Mouse (Mus musculus) colon, adult 2 months (tissue): ENCODE results near the gene Zfp780b. TPM values are rescaled to one million over a fixed set of nuclear protein-coding genes. Genes with fewer than 3 reads are reported as not detected.

Source experiments
- polyA plus RNA-seq: library from polyadenylated mRNA; depleted of rRNA; stranded (reverse); fragments of >200 nt; gene quantifications from 2 replicates; pipeline ENCODE4 v1.2.3, GENCODE M21; 2012; rRNA removed

Gene Zfp780b
- polyA plus RNA-seq, result 0.44 and 0.61 TPM in 2 replicates

DNA sequence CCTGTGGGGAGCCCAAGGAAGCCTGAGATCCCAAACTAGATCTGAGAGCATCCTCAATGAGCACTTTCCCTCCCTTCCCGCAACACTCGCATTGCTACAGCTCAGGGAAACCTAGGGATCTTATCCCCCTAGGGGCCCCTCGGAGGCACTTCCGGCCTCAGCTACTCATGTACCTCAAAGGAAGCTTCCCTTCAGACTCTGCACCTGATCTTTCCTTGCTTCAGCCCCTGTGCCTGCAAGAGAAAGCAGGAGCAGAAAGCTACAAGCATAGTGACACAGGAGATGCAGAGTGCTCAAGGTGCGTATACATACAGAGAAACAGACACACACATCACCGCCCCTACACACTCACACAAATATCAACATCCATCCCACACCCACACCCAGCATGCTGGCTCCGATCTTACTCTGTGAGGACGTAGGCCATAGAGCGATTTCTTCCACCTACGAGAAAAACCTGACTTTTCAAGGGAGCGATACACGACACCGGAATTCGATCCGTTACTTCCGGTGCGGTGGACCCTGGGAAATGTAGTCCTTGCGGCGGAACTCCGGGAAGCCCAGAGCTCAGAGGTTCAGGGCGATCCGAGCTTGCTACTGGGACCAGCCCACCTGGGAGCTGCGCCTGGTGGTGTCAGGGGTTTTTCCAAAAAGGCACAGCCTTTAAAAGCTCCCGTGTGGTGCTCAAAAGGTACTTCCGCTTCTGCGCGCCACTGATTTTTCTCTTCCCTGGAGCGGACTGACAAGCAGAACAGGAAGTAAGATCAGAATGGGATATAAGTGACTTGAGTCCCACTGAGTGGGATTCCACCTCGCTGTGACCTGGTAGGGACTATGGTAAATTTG, at the start of gene Zfp780b:
TSS of gene Zfp780b (minus strand) at position 489 of the 846 bp plus-strand sequence.

GRCm38 (mm10) chr7:28013549-28014444, 34.8 kb upstream of the Zfp780b start, which contains the start of gene Zfp850:
Gene Zfp850 (minus strand): TSS chr7:28014115.

GRCm38 (mm10) chr7:27928818-27929695, 49.9 kb downstream of the Zfp780b start, which contains the start of gene Zfp974:
Gene Zfp974 (minus strand): TSS chr7:27929460.

Other genes starting within 250 kb of the Zfp780b start
- 0.73 and 1.0 TPM in 2 replicates for gene Zfp60, start 247.8 kb downstream of the Zfp780b start, polyA plus RNA-seq
- 0.21 and 0.61 TPM in 2 replicates for gene Zfp626, start 172.0 kb downstream of the Zfp780b start, polyA plus RNA-seq
- 0.39 and 0.42 TPM in 2 replicates for gene Zfp59, start 140.6 kb downstream of the Zfp780b start, polyA plus RNA-seq
- gene Zfp607a, start 121.6 kb downstream of the Zfp780b start, polyA plus RNA-seq, result 0.20 and 0.43 TPM in 2 replicates
- 0.73 and 1.2 TPM in 2 replicates for gene Zfp974, start 49.7 kb downstream of the Zfp780b start, polyA plus RNA-seq
- gene Zfp850, start 34.9 kb upstream of the Zfp780b start, polyA plus RNA-seq, result 0.12 and 0.15 TPM in 2 replicates
- gene Psmc4, start 70.9 kb upstream of the Zfp780b start, polyA plus RNA-seq, result 82.0 and 91.9 TPM in 2 replicates
- gene Fcgbp, start 92.1 kb upstream of the Zfp780b start, polyA plus RNA-seq, result 3,234 and 3,450 TPM in 2 replicates
- 0.41 and 0.66 TPM in 2 replicates for gene 9530053A07Rik, start 150.3 kb upstream of the Zfp780b start, polyA plus RNA-seq
- 25.7 and 29.3 TPM in 2 replicates for gene Fbl, start 190.5 kb upstream of the Zfp780b start, polyA plus RNA-seq
- gene Dyrk1b, start 200.3 kb upstream of the Zfp780b start, polyA plus RNA-seq, result 38.3 and 38.8 TPM in 2 replicates